Comparison of ENCODE assay signal across 23 mouse cellular contexts in genomic region chr7:130961429-130961828, GRCm38 (mm10). TPM values are rescaled to one million over a fixed set of nuclear protein-coding genes. Genes with fewer than 3 reads are reported as not detected.
DNase-seq lines count a peak whose midpoint lies in the region; ATAC-seq and TF ChIP-seq lines count a peak whose summit lies in the region.
"Had no signal": no experiment of that assay in that cellular context is flagged by ENCODE, and none has a peak within 500 bp of the region (broad histone marks: within the 10 kb centered on the region; RNA-seq: fewer than 3 reads in every experiment).

No protein-coding gene starts in this region.

- no peak for TF ChIP-seq CTCF in heart, adult 2 months (IDR thresholded peaks at IDR 0.05)
- no peak for TF ChIP-seq CTCF in kidney, adult 2 months (conservative IDR thresholded peaks at IDR 0.05; ENCODE audit: insufficient read depth, insufficient read length, low read depth, low read length)
- no peak for TF ChIP-seq CTCF in layer of hippocampus, adult 2 months (conservative IDR thresholded peaks at IDR 0.05)

- peaks cover 32% of the 10 kb centered on the region for H3K4me1 ChIP-seq in heart, adult 2 months (ENCODE audit: control insufficient read depth, insufficient read depth, low read length)
- H3K4me1 ChIP-seq in kidney, adult 2 months (ENCODE audit: control insufficient read depth, insufficient read depth, low read length) = peaks cover 22% of the 10 kb centered on the region; the same call in 1 of the 2 replicates
- peaks cover 15% of the 10 kb centered on the region for H3K4me1 ChIP-seq in kidney, embryonic 16.5 days (ENCODE audit: insufficient read depth, low read length)
- peaks cover 35% of the 10 kb centered on the region for H3K4me1 ChIP-seq in limb, embryonic 14.5 days (ENCODE audit: control insufficient read depth, insufficient read depth, low read length)

- H3K79me2 ChIP-seq in heart, adult 2 months (replicated peaks; ENCODE audit: control insufficient read depth, insufficient read depth, low read length) = no peaks in the 10 kb centered on the region

- no peak overlapping the region for H3K4me3 ChIP-seq in heart, adult 2 months
- H3K4me3 ChIP-seq in kidney, adult 2 months (ENCODE audit: insufficient read depth, low read depth, low read length) = no peak overlapping the region
- H3K4me3 ChIP-seq in kidney, embryonic 16.5 days (ENCODE audit: low read length) = no peak overlapping the region
- H3K4me3 ChIP-seq in limb, embryonic 14.5 days (replicated peaks; ENCODE audit: low read length) = no peak overlapping the region
- H3K4me3 ChIP-seq in layer of hippocampus, adult 2 months = no peak overlapping the region
- H3K4me3 ChIP-seq: forebrain, embryonic 15.5 days; kidney, embryonic 15.5 days; midbrain, embryonic 12.5 days had no signal

- peaks cover 17% of the 10 kb centered on the region for H3K36me3 ChIP-seq in heart, adult 2 months (ENCODE audit: control insufficient read depth, insufficient read depth, low read length)
- H3K36me3 ChIP-seq in kidney, adult 2 months (ENCODE audit: control insufficient read depth, insufficient read depth, low read length) = no peaks in the 10 kb centered on the region
- H3K36me3 ChIP-seq in kidney, embryonic 16.5 days (ENCODE audit: insufficient read depth, low read length) = no peaks in the 10 kb centered on the region
- H3K36me3 ChIP-seq in limb, embryonic 14.5 days (ENCODE audit: control insufficient read depth, insufficient read depth, low read length) = 0 out of 2 replicates have a peak, but pooled peaks cover 4% of the 10 kb centered on the region
- H3K36me3 ChIP-seq: forebrain, embryonic 15.5 days; kidney, embryonic 15.5 days; midbrain, embryonic 12.5 days had no signal

- peak overlapping the region; percentile 49 for H3K27ac ChIP-seq in heart, adult 2 months
- peak overlapping the region; percentile 3; the same call in 1 of the 2 replicates for H3K27ac ChIP-seq in kidney, adult 2 months (ENCODE audit: insufficient read depth, low read depth, low read length)
- H3K27ac ChIP-seq in kidney, embryonic 16.5 days (ENCODE audit: low read length) = no peak overlapping the region
- H3K27ac ChIP-seq in limb, embryonic 14.5 days (replicated peaks; ENCODE audit: low read depth, low read length) = no peak overlapping the region
- H3K27ac ChIP-seq in layer of hippocampus, adult 2 months = no peak overlapping the region; the same call in 1 of the 2 replicates
- H3K27ac ChIP-seq: forebrain, embryonic 15.5 days; hindbrain, embryonic 14.5 days; kidney, embryonic 15.5 days; macrophage; midbrain, embryonic 12.5 days had no signal

- no peaks in the 10 kb centered on the region for H3K27me3 ChIP-seq in heart, adult 2 months (ENCODE audit: control insufficient read depth, insufficient read depth, low read length)
- H3K27me3 ChIP-seq in kidney, adult 2 months (replicated peaks; ENCODE audit: control insufficient read depth, insufficient read depth, low read length) = no peaks in the 10 kb centered on the region
- no peaks in the 10 kb centered on the region for H3K27me3 ChIP-seq in kidney, embryonic 16.5 days (ENCODE audit: insufficient read depth, low read length)
- no peaks in the 10 kb centered on the region for H3K27me3 ChIP-seq in limb, embryonic 14.5 days (ENCODE audit: control insufficient read depth, insufficient read depth, low read length)
- H3K27me3 ChIP-seq: forebrain, embryonic 15.5 days; kidney, embryonic 15.5 days; midbrain, embryonic 12.5 days had no signal

- no peak for DNase-seq in heart, adult 2 months
- DNase-seq in heart, adult 8-10 months (ENCODE audit: low spot score) = no peak
- no peak for DNase-seq in kidney, adult 2 months
- peak; percentile 43 for DNase-seq in 3T3-L1 (ENCODE audit: low read depth, low spot score)
- peak; percentile 66 for DNase-seq in limb, embryonic 14.5 days (ENCODE audit: low spot score)
- no peak for DNase-seq in layer of hippocampus, adult 2 months (ENCODE audit: low spot score in 2 of 2)
- DNase-seq: adrenal gland, postnatal 36 days; cerebellum, adult 11-12 months; cerebellum, postnatal 36 days; gastrocnemius, postnatal 36 days; heart, postnatal 14 days; lung, adult 2 months; right cerebral cortex, postnatal 4 days had no signal

- 0 out of 2 replicates have a peak, but pooled peaks have one; percentile 10 for TF ChIP-seq EP300 in heart, adult 2 months (IDR thresholded peaks at IDR 0.05; ENCODE audit: insufficient read depth, low read depth, low read length)

- H3K9me3 ChIP-seq in kidney, embryonic 16.5 days (ENCODE audit: low read length) = no peaks in the 10 kb centered on the region
- no peaks in the 10 kb centered on the region for H3K9me3 ChIP-seq in limb, embryonic 14.5 days (ENCODE audit: control insufficient read depth, low read length)
- H3K9me3 ChIP-seq: forebrain, embryonic 15.5 days; kidney, embryonic 15.5 days; midbrain, embryonic 12.5 days had no signal

- H3K4me2 ChIP-seq in kidney, embryonic 16.5 days (replicated peaks; ENCODE audit: low read depth, low read length) = no peak overlapping the region
- no peak overlapping the region for H3K4me2 ChIP-seq in limb, embryonic 14.5 days (replicated peaks; ENCODE audit: low read depth, low read length, severe bottlenecking)
- H3K4me2 ChIP-seq: forebrain, embryonic 15.5 days; hindbrain, embryonic 14.5 days; kidney, embryonic 15.5 days; liver, embryonic 11.5 days; midbrain, embryonic 12.5 days had no signal

- WGBS in heart, adult 2 months = 61% methylated on average over 6 of the region's 6 CpGs
- WGBS in kidney, adult 2 months = 72% methylated on average over 6 of the region's 6 CpGs
- 64% methylated on average over 6 of the region's 6 CpGs for WGBS in kidney, embryonic 16.5 days
- 43% methylated on average over 6 of the region's 6 CpGs for WGBS in limb, embryonic 14.5 days

- no peak overlapping the region for H3K9ac ChIP-seq in heart, adult 2 months (ENCODE audit: low read depth, low read length)
- H3K9ac ChIP-seq in kidney, embryonic 16.5 days (replicated peaks; ENCODE audit: low read length) = no peak overlapping the region
- H3K9ac ChIP-seq in limb, embryonic 14.5 days (ENCODE audit: low read depth, low read length, severe bottlenecking) = no peak overlapping the region
- H3K9ac ChIP-seq: forebrain, embryonic 15.5 days; hindbrain, embryonic 14.5 days; kidney, embryonic 15.5 days; midbrain, embryonic 12.5 days had no signal

- 0 out of 2 replicates have a peak, but pooled peaks have one; percentile 11 for TF ChIP-seq POLR2A in heart, adult 2 months (IDR thresholded peaks at IDR 0.05; ENCODE audit: insufficient read depth, low read depth, low read length)
- TF ChIP-seq POLR2A in kidney, adult 2 months (IDR thresholded peaks at IDR 0.05; ENCODE audit: low read depth, low read length) = no peak
- TF ChIP-seq POLR2A in limb, embryonic 14.5 days (IDR thresholded peaks at IDR 0.05; ENCODE audit: borderline replicate concordance, extremely low read depth, insufficient read depth, insufficient read length) = no peak

- ATAC-seq in kidney, embryonic 16.5 days (ENCODE audit: low FRiP score, low TSS enrichment) = no peak
- ATAC-seq in limb, embryonic 14.5 days (ENCODE audit: low FRiP score, low read depth) = no peak
- ATAC-seq: forebrain, embryonic 15.5 days had no signal

- intact Hi-C loops in heart, adult 2 months (cut with DNase I) = no loop called here

RNA-seq across cellular contexts. Expression of gene Htra1, which starts 25.5 kb away (rescaled TPM):
- 100 to 1,000 TPM; 102 to 117 TPM for total RNA-seq in heart, adult 2 months (2021)
- polyA plus RNA-seq in heart, adult 2 months (2012; rRNA removed) = 85.7 and 91.1 TPM in 2 replicates
- 100 to 1,000 TPM in 3 of 4 experiments, 10 to 100 TPM in 1; 96.9 to 118 (median 112) TPM for total RNA-seq in heart, adult 8-10 months (2022)
- 97.0 and 98.2 TPM in 2 replicates for polyA plus RNA-seq in kidney, adult 2 months (2012; rRNA removed)
- 8.3 and 13.4 TPM in 2 replicates for polyA plus RNA-seq in kidney, embryonic 16.5 days (2015; fragmentation: Nextera tagmentation; extraction: Ambion mirVana)
- 102 and 124 TPM in 2 replicates for polyA plus RNA-seq in limb, embryonic 14.5 days (2012; rRNA removed)
- 224 and 233 TPM in 2 replicates for polyA plus RNA-seq in limb, embryonic 14.5 days (2014; fragmentation: Nextera tagmentation; extraction: Ambion mirVana)
- total RNA-seq in layer of hippocampus, adult 2 months (2021) = 100 to 1,000 TPM; 239 to 255 TPM
- total RNA-seq: CH12.LX; MEL; monocyte, adult 5-6 weeks had no signal

Comparison
In these comparisons a context has a peak if more than half of its experiments do, and no peak if none do; other contexts are left out.
1. H3K27ac ChIP-seq: peak in heart, adult 2 months (single experiment) and kidney, adult 2 months (single experiment); none in kidney, embryonic 16.5 days (single experiment), limb, embryonic 14.5 days (single experiment) and layer of hippocampus, adult 2 months (single experiment).
2. DNase-seq: peak in 3T3-L1 (single experiment) and limb, embryonic 14.5 days (single experiment); none in heart, adult 2 months (0 of 2), heart, adult 8-10 months (single experiment), kidney, adult 2 months (single experiment) and layer of hippocampus, adult 2 months (0 of 2).